ENCODE assay signal across 8 mouse cellular contexts in the genomic region with DNA sequence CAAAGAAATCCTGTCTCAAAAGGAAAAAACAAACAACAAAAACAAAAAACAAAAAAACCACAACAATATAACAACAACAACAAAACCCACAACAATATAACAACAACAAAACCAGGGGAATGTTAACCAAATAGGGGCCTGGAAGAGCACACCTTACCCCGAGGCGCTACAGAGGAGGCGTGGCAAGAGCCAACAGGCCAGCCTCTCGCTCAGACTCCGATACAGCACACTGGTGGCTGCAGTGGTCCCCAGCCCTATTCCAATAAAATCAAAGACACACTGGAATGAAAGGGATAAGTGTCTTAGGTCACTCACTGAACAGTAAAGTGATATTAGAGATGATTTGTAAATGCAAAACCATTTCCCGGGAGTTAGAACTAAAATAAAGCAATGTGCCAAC. TPM values are rescaled to one million over a fixed set of nuclear protein-coding genes. Genes with fewer than 3 reads are reported as not detected.
A peak's percentile ranks its signal among the peaks of the same experiment; 100 is the strongest.
DNase-seq lines count a peak whose midpoint lies in the region; ATAC-seq lines count a peak whose summit lies in the region.

No protein-coding gene starts in this region.

- no peak for DNase-seq in heart, adult 18-20 months
- DNase-seq in ES-CJ7 (ENCODE audit: low read depth, low spot score): peak; percentile 81
- no peak for DNase-seq in forebrain, embryonic 14.5 days (ENCODE audit: low spot score)
- DNase-seq in urinary bladder, postnatal 36 days (ENCODE audit: low spot score in 2 of 2): no peak
- DNase-seq in right cerebral cortex, postnatal 25 days: no peak
- DNase-seq in adrenal gland, adult 18-20 months (ENCODE audit: low spot score in 2 of 2): no peak

- peak overlapping the region; percentile 87 for H3K4me3 ChIP-seq in heart, embryonic 11.5 days (ENCODE audit: low read depth, low read length)
- peak overlapping the region; percentile 74 for H3K4me3 ChIP-seq in forebrain, embryonic 14.5 days (ENCODE audit: low read depth, low read length)
- H3K4me3 ChIP-seq in liver, embryonic 16.5 days (ENCODE audit: low read depth, low read length): peak overlapping the region; percentile 90

- H3K9ac ChIP-seq in heart, embryonic 11.5 days (ENCODE audit: low read depth, low read length): peak overlapping the region; percentile 76
- H3K9ac ChIP-seq in forebrain, embryonic 14.5 days (ENCODE audit: low read length): peak overlapping the region; percentile 59
- peak overlapping the region; percentile 81 for H3K9ac ChIP-seq in liver, embryonic 16.5 days (ENCODE audit: low read depth, low read length)

- no peaks in the 10 kb centered on the region for H3K9me3 ChIP-seq in heart, embryonic 11.5 days (replicated peaks; ENCODE audit: control insufficient read depth, low read length)
- no peaks in the 10 kb centered on the region for H3K9me3 ChIP-seq in forebrain, embryonic 14.5 days (replicated peaks; ENCODE audit: control insufficient read depth, low read length)
- no peaks in the 10 kb centered on the region for H3K9me3 ChIP-seq in liver, embryonic 16.5 days (replicated peaks; ENCODE audit: control insufficient read depth, low read length)

- H3K4me2 ChIP-seq in heart, embryonic 11.5 days: peak overlapping the region; percentile 79
- H3K4me2 ChIP-seq in forebrain, embryonic 14.5 days (ENCODE audit: low read length): peak overlapping the region; percentile 86
- H3K4me2 ChIP-seq in liver, embryonic 16.5 days (ENCODE audit: low read depth, low read length): peak overlapping the region; percentile 94

- H3K4me1 ChIP-seq in heart, embryonic 11.5 days (ENCODE audit: control insufficient read depth, insufficient read depth, low read length): peaks cover 11% of the 10 kb centered on the region
- no peaks in the 10 kb centered on the region for H3K4me1 ChIP-seq in forebrain, embryonic 14.5 days (ENCODE audit: control insufficient read depth, insufficient read depth, low read length)
- peaks cover 22% of the 10 kb centered on the region for H3K4me1 ChIP-seq in liver, embryonic 16.5 days (ENCODE audit: control insufficient read depth, low read depth, low read length)

- H3K27me3 ChIP-seq in heart, embryonic 11.5 days (ENCODE audit: control insufficient read depth, insufficient read depth, low read length): no peaks in the 10 kb centered on the region
- H3K27me3 ChIP-seq in forebrain, embryonic 14.5 days (replicated peaks; ENCODE audit: control insufficient read depth, insufficient read depth, low read length): no peaks in the 10 kb centered on the region
- H3K27me3 ChIP-seq in liver, embryonic 16.5 days (ENCODE audit: control insufficient read depth, insufficient read depth, low read depth, low read length): no peaks in the 10 kb centered on the region

- 0% methylated on average over 6 of the region's 6 CpGs for WGBS in heart, embryonic 11.5 days (ENCODE audit: insufficient replicate concordance)
- 0% methylated on average over 6 of the region's 6 CpGs for WGBS in forebrain, embryonic 14.5 days
- 0% methylated on average over 6 of the region's 6 CpGs for WGBS in liver, embryonic 16.5 days (ENCODE audit: insufficient replicate concordance)

- no peaks in the 10 kb centered on the region for H3K36me3 ChIP-seq in heart, embryonic 11.5 days (ENCODE audit: control insufficient read depth, insufficient read depth, low read length)
- H3K36me3 ChIP-seq in forebrain, embryonic 14.5 days (ENCODE audit: control insufficient read depth, insufficient read depth, low read length): no peaks in the 10 kb centered on the region
- no peaks in the 10 kb centered on the region for H3K36me3 ChIP-seq in liver, embryonic 16.5 days (ENCODE audit: control insufficient read depth, insufficient read depth)

- H3K27ac ChIP-seq in heart, embryonic 11.5 days (ENCODE audit: low read depth, low read length): peak overlapping the region; percentile 95
- H3K27ac ChIP-seq in forebrain, embryonic 14.5 days (ENCODE audit: low read depth, low read length): no peak overlapping the region; the same call in 1 of the 2 replicates
- peak overlapping the region; percentile 97 for H3K27ac ChIP-seq in liver, embryonic 16.5 days (ENCODE audit: low read length)

- no peak for ATAC-seq in heart, embryonic 11.5 days (replicated peaks; ENCODE audit: insufficient number of reproducible peaks, low FRiP score, low TSS enrichment)
- ATAC-seq in forebrain, embryonic 14.5 days: peak; percentile 15; the same call in 1 of the 2 replicates
- peak; percentile 28 for ATAC-seq in liver, embryonic 16.5 days (ENCODE audit: low read depth)

RNA-seq across cellular contexts. Expression of a gene that starts 0.4 kb away (rescaled TPM):
- polyA plus RNA-seq in heart, embryonic 11.5 days (2014; fragmentation: Nextera tagmentation; extraction: Ambion mirVana): 0.20 and 0.38 TPM in 2 replicates
- total RNA-seq in heart, adult 18-20 months (2021): not detected
- polyA plus RNA-seq in forebrain, embryonic 14.5 days (2014; fragmentation: Nextera tagmentation; extraction: Ambion mirVana): 0.27 and 0.32 TPM in 2 replicates
- polyA plus RNA-seq in liver, embryonic 16.5 days (2015; fragmentation: Nextera tagmentation; extraction: Ambion mirVana): 0.11 and 0.19 TPM in 2 replicates
- under 1 TPM; 0.38 to 0.46 TPM for total RNA-seq in adrenal gland, adult 18-20 months (2021)

RNA-seq across cellular contexts. Expression of a gene that starts 0.7 kb away (rescaled TPM):
- 7.7 and 9.9 TPM in 2 replicates for polyA plus RNA-seq in heart, embryonic 11.5 days (2014; fragmentation: Nextera tagmentation; extraction: Ambion mirVana)
- total RNA-seq in heart, adult 18-20 months (2021): under 1 TPM; 0.57 to 0.80 TPM
- polyA plus RNA-seq in forebrain, embryonic 14.5 days (2014; fragmentation: Nextera tagmentation; extraction: Ambion mirVana): 5.6 and 5.8 TPM in 2 replicates
- polyA plus RNA-seq in liver, embryonic 16.5 days (2015; fragmentation: Nextera tagmentation; extraction: Ambion mirVana): 6.5 and 7.5 TPM in 2 replicates
- total RNA-seq in adrenal gland, adult 18-20 months (2021): 1 to 10 TPM; 4.9 to 6.7 TPM

RNA-seq across cellular contexts. Expression of a gene that starts 12.0 kb away (rescaled TPM):
- polyA plus RNA-seq in heart, embryonic 11.5 days (2014; fragmentation: Nextera tagmentation; extraction: Ambion mirVana): 18.6 and 22.1 TPM in 2 replicates
- total RNA-seq in heart, adult 18-20 months (2021): 1 to 10 TPM; 5.7 TPM
- polyA plus RNA-seq in forebrain, embryonic 14.5 days (2014; fragmentation: Nextera tagmentation; extraction: Ambion mirVana): 142 and 174 TPM in 2 replicates
- polyA plus RNA-seq in liver, embryonic 16.5 days (2015; fragmentation: Nextera tagmentation; extraction: Ambion mirVana): 0.50 and 0.90 TPM in 2 replicates
- total RNA-seq in adrenal gland, adult 18-20 months (2021): 10 to 100 TPM; 22.6 to 24.3 TPM

RNA-seq across cellular contexts. Expression of a gene that starts 29.0 kb away (rescaled TPM):
- 65.5 and 66.1 TPM in 2 replicates for polyA plus RNA-seq in heart, embryonic 11.5 days (2014; fragmentation: Nextera tagmentation; extraction: Ambion mirVana)
- 10 to 100 TPM; 26.2 to 27.8 TPM for total RNA-seq in heart, adult 18-20 months (2021)
- 102 and 118 TPM in 2 replicates for polyA plus RNA-seq in forebrain, embryonic 14.5 days (2014; fragmentation: Nextera tagmentation; extraction: Ambion mirVana)
- 15.8 and 18.0 TPM in 2 replicates for polyA plus RNA-seq in liver, embryonic 16.5 days (2015; fragmentation: Nextera tagmentation; extraction: Ambion mirVana)
- 10 to 100 TPM; 56.3 to 74.8 TPM for total RNA-seq in adrenal gland, adult 18-20 months (2021)

RNA-seq across cellular contexts. Expression of a gene that starts 35.1 kb away (rescaled TPM):
- polyA plus RNA-seq in heart, embryonic 11.5 days (2014; fragmentation: Nextera tagmentation; extraction: Ambion mirVana): 18.1 and 20.0 TPM in 2 replicates
- 1 to 10 TPM in 1 of 2 experiments, under 1 TPM in 1; 0.72 to 2.0 TPM for total RNA-seq in heart, adult 18-20 months (2021)
- polyA plus RNA-seq in forebrain, embryonic 14.5 days (2014; fragmentation: Nextera tagmentation; extraction: Ambion mirVana): 3.6 and 3.7 TPM in 2 replicates
- polyA plus RNA-seq in liver, embryonic 16.5 days (2015; fragmentation: Nextera tagmentation; extraction: Ambion mirVana): 17.0 and 22.4 TPM in 2 replicates
- 10 to 100 TPM; 21.8 to 31.5 TPM for total RNA-seq in adrenal gland, adult 18-20 months (2021)

Comparison
In these comparisons a context has a peak if more than half of its experiments do, and no peak if none do; other contexts are left out.
1. RNA of a gene that starts 12.0 kb away (polyA plus RNA-seq): 142 to 174 TPM in forebrain, embryonic 14.5 days and 18.6 to 22.1 TPM in heart, embryonic 11.5 days; 0.50 to 0.90 TPM in liver, embryonic 16.5 days; every median in the first group is over 10 times any median in the second.
2. Peak in every context shown above with its lines, with median percentiles within 50 percentile points of each other: H3K4me2 ChIP-seq, H3K4me3 ChIP-seq and H3K9ac ChIP-seq.